Mouse (Mus musculus) B cell, adult 62 days (primary cell): ENCODE data around the gene Vmn2r59. TPM values are rescaled to one million over a fixed set of nuclear protein-coding genes. Genes with fewer than 3 reads are reported as not detected.

Experiments
- total RNA-seq: library from RNA; stranded (reverse); gene quantifications from 4 replicates; pipeline ENCODE4 v1.2.4, GENCODE M21; 2023

Gene Vmn2r59
- not detected in 4 replicates for total RNA-seq

GRCm38 (mm10) chr7:42058923-42059322 is at the start of gene Vmn2r59:
Gene Vmn2r59, minus strand, starts transcription at chr7:42059023.

GRCm38 (mm10) chr7:42107470-42107869 is 48.6 kb upstream of the Vmn2r59 start, which contains the start of gene Vmn2r60:
Gene Vmn2r60, plus strand, starts transcription at chr7:42107770.

Other genes starting within 250 kb of the Vmn2r59 start
- gene Vmn2r58, start 186.3 kb downstream of the Vmn2r59 start, total RNA-seq = not detected in 4 replicates
- gene Vmn2r60, start 48.7 kb upstream of the Vmn2r59 start, total RNA-seq = 0.06 TPM in 1 of 4 replicates, not detected in the others
- not detected in 4 replicates for gene Vmn2r61, start 201.0 kb upstream of the Vmn2r59 start, total RNA-seq